Mouse (Mus musculus) cerebellum, postnatal 4 days (tissue): ENCODE measurements around the gene Grb2.
A peak's percentile ranks its signal among the peaks of the same experiment; 100 is the strongest.

Experiments
- DNase-seq, 2 experiments: peaks; one replicate each; pipeline ENCODE4 v3.0.0; 2022; ENCODE audit warnings: low spot score in 2 of 2, mixed read lengths in 1 of 2

The Grb2 gene

DNA sequence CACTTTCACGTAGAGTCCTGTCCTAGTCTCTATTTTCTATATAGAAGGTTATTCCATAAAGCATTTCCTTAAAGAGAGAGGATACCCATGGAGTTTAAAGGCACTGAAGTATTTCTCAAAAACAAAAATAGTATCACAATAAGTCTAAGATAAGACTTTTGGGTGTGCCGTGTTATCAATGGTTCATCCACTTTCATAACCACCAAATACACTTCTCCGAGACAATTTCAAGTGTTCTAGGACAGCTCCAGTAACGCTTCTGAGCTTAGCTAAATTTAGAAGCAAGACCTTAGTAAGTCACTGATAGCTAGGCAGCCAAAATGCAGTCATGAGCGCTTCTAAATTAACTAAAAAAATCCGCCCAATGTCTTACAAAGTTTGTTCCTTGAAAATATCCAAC lies 22.0 kb downstream of the Grb2 start:
- DNase-seq: no peak

DNA sequence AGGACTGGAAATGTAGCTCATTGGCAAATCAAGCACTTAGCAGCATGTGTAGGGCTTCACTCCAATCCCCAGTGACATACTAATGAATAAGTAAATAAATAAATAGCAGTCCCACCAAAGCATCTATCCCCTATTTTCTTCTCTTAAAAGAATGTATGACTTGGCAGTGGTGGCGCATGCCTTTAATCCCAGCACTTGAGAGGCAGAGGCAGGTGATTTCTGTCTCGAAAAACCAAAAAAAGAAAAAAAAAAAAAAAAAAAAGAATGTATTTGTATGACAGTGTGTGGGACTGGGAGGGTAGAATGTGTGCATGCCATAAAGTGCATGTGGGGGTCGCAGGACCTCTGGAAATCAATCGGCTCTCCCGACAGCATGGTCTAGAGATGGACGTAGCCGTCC lies 22.4 kb downstream of the Grb2 start:
- no peak for DNase-seq

DNA sequence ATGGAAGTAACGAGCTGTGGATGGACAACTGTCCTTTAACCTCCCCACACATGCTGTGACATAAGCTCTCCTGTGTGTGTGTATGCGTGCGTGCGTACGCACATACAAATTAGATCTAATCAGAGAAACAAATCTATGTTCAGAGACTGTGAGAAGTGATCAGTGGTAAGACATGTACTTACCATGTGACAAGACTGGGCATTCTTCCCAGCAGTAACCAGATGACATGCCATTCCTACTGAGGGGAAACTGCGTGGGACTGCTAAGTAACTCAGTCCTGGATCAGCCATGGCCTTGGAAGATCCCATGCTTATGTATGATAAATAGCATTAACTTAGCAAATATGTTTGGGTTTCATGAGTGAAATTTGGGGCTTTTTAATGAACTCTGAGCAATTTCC lies 23.5 kb downstream of the Grb2 start:
- no peak for DNase-seq

DNA sequence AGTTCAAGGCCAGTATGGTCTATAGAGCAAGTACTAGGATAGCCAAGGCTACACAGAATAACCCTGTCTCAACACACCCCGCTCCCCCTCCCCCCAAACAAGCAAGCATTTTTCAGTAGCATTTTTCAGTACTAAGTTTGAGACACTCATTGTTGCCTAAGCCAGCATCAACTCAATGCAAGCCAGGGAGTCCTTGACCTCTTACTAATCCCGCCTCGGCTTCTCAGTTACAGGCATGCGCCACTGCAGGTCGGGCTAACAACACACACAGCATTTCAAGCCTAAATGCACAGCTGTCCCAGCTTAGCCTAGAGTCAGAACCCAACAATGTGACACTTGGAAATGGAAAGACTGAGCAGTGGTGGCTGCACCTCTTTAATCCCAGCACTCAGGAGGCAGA lies 25.1 kb downstream of the Grb2 start:
- no peak for DNase-seq

DNA sequence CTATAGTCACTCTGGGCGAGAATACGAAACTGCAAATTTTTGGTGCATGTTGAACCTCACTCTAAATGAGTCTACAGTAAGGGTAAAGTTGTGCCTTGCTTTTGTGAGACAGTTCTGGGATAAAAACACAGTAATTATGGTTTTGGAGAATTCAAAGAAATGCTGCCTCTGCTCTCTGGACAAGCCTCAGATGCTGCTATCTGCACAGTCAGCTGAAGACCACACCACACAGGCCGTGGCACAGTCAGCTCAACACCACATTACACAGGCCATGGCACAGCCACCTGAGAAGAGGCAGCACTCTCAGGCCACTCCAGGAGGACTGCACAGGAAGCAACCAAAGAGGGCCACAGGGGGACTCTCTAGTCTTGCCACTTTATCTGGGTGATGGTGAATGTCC lies 26.0 kb downstream of the Grb2 start:
- no peak for DNase-seq

DNA sequence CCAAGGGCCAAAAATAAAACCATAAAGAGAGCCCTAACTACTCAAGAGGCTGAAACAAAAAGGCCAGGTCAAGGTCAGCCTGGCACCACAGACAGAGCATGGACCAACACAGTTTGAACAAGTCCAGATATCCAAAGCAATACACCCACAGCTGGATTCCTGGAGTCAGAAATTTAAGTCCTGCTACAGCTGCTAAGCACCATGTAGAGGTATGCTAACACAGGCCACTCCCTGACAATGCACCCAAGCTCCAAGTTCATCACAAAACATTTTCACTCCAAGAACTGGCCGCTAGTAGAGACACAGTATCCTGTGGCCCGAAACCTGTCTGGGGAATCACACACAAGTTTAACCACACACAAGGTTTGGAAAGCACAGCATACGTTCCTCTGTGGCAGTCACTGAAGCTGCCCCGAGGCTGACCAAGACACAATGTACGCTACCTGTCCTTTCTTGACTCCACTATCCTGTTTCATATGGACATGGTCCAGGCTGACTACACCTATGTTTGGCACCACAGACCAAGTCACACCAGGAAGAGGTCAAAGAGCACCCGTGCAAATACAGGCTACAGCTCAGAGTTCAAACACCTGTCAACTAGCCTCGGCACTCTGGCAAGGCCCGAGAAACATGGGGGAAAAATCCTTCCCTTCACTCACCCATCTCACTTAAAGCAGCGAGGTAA lies 28.7 kb downstream of the Grb2 start:
- no peak for DNase-seq

DNA sequence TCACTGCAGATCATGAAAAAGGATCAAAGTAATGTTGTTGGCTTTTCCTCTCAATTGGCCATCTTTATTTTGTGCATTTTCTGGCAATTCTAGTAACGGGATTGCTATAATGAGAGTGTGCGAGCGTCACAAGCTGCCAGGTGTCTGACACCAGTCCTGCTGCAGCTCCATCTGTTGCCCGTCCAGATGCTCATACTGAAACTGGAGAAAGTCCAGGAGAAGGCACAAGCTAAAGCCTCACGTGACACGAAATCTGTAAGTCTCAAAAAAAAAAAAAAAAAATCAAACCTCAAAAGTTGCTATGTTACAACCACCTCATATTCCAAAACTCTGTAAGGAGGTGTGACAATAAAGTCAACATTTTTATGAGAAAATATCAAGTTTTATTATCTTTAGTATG lies 29.5 kb downstream of the Grb2 start:
- no peak for DNase-seq

DNA sequence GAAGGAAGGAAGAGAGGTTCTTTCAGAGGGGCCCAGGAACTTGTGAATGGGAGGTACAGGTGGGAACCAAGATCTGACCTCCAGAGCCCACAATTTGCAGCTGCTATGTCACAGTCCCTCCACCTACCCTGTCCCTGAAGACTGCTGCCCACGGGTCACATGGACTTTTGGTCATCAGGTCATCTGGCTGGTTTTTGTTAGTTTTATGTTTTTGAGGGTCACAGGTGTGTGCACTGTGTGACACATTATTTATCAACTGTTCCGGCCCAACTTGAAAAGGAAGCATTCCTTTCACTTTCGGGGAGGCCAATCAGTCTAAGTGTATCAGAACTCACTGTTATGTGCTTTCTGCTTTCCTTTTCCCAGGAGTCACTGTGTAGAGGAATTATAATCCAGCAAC lies 30.9 kb downstream of the Grb2 start:
- no peak for DNase-seq

DNA sequence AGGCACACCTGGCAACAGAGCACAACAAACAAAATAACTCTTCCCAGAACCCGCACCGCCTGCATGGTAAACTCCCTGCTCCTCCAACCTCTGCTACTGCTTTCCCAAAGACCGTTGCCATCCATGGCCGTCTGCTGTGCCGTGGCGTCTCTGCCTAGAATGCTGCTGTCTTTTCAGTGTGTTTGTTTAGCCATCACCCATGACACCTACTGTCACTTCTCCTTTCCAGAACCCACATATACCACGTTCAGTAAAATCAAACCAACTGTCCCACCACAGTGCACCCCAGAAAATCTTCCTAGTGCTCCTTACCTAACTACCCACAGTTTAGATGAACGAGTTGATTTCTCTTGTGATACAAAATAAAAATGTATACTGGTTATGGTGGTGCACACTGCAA lies 31.7 kb downstream of the Grb2 start:
- no peak for DNase-seq

DNA sequence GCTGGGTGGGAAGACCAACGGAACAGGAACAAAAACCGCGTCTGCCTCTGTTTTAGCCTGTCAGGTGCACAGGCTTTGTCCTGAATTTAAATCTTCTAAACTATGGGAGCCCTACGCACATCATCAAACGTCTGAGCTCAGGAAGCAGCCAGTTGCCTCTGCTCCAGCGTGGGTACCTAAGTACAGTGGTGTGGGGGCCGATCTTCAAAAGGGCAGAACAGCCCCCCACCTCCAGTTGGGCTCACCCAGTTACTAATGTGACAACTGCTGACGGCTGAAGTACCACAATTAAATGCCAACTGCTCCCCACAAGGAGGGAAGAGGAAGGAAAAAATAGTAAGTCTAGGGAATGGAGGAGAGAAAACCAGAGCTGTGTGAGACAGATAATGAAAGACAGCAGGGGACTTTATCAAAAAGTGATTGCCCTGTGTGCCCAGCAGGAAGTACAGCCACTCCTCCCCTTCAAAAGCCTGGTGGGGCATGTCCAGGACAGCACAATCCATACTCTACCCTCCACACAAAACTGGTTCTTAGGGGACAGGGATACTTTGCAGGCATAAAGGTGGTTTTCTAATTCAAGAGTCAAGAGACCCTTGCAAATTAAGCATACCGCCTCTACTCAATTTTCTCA lies 34.0 kb downstream of the Grb2 start:
- no peak for DNase-seq

DNA sequence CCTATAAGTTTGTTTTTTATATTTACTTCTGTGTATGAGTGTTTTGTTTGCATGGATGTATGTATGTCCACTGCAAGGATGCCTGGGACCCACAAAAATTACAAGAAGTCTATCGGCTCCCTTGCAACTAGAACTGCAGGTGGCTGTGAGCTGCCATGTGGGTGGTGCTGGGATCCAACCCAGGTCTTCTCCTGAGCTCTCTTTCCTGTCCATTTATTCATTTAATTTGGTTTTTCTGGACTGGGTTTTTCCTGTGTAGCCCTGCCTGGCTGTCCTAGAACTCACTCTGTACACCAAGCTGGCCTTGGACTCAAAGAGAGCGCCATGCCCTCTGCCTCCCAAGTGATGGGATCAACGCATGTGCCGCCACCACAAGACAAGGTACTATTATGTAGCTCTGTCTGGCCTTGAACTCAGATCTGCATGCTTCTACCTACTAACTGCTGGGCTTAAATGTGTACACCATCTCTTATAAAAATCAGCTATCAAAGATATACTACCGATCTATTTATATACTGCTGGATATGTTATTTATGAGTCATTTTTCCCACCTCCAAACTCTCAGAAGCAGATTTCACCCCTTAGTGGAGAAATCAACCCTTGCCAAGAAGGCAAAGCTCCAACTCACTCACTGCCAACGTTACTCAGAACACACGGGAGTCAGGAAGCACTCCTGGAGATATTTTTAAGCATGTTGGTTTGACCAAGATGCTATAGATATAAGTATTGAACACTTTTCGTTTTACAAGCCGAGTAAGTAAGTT lies 34.7 kb downstream of the Grb2 start:
- no peak for DNase-seq

DNA sequence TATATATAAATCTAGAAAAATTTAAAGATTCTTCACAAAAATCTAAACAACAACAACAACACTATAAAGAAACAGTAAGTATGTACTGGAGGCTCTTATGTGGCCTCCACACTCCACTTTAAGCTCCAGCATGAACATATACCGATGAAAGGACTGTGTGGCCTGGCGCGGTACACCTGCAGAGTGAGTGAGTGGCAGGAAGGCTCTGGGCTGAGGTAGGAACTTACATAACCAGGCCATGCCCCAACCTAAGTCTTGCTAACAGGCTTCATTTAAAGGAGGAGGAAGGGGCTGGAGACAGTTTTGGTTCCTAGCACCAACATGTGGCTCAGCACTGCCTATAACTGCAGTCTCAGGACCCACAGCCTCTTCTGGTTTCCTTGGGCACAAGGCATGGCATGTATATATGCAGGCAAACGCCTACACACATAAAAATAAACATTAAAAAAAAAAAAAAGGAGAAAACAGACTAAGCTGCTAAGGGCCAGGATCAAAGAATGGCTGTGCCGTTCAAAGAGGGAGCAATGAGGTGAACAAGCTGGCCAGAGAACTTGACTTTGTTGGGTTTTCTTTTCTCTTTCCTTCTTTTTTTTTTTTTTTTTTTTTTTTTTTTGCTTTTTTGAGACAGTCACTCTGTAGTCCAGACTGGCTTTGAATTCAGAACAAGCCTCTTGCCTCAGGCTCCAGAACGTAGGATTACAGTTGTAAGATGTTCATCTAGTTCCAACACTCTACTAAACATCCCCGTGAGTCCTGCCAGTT lies 36.0 kb downstream of the Grb2 start:
- DNase-seq: no peak

DNA sequence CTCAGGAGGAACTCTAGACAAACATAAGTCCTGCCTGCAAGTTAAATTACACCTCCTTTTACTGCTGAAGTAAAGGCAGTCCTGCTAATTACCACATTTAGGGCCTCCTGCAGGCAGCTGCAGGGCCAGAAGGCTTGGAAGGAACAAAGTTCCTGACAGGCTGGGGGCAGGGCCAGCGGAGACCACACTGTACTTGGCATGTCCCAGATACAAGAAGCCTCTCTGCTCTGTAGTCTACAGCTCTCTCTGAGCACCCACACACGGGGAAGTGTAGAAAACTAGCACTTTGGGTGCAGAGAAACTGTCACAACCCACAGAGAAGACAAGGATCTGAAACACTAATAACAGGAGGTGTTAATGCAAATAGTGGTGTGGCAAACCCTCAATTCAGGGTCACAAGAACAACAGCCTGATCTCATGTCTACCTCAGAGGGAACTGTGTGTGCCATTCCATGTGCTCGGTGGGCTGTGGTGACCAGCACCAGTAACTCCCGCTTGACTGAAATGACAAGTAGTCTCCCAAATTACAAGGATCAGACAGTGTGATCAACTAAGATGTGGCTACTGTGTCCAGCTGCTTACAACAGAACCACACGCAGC lies 37.8 kb downstream of the Grb2 start:
- no peak for DNase-seq

DNA sequence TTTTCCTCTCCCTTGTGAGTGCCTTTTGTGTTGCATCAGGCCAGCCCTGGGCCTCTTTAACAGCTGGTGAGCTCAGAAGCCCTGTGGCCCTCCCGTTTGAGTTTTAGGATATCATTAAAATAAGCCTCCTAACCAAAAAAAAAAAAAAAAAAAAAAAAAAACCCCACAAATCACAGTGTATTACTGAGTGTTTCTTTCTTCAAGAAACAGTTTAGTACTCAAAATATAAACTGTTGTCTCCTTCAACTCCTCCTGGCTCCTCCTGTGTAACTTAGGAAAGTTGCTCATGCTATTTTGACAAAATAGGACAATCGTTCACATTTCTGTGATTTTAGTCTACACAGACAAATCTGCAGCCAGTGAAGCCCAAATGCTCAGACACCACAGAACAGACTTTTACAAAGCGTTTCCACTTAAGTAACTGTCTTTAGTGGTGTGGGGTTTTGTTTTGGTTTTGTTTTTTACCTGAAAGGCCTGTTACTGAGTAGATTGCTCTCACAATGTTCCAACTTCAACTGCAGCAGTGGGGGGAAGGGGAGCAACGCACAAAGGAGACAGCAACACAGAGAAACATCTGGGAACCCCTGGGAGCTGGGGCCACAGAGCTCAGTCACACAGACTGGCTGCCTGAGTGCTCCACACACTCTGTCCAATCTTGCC lies 44.6 kb downstream of the Grb2 start:
- no peak for DNase-seq

DNA sequence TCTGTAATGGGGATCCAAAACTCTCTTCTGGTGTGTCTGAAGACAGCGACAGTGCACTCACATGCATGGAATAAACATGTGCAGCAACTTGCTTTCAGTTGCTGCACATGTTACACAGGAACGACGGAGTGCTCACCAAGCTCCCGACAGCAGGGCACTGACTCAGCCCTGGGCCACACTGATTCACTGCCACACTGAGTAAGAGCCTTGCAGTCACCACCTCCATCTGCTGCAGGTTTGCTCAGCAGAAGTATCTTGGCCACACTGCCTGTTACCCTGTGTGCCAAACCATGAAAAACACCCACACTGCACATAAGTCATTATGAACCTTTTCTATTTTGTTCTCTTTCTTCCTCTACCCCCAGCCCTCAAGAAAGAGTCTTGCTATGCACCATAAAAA lies 48.0 kb downstream of the Grb2 start:
- DNase-seq: no peak

DNA sequence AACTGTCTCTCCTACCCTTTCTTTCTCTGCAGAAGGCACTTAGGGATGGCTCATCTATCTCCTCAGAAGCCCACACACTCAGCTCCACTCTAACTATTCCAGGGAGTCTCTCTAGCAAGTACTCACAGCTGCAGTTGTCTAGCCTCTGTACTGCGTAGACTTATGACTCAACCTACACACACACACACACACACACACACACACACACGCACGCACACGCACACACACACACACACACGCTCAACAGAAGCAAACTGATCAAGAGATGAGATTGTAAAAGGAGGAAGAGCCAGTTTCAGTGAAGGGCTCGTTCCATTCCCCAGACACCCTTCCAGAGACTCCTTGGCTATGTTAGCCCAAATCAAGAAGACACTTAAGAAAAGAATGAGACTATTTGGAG lies 49.9 kb downstream of the Grb2 start:
- DNase-seq: no peak

DNA sequence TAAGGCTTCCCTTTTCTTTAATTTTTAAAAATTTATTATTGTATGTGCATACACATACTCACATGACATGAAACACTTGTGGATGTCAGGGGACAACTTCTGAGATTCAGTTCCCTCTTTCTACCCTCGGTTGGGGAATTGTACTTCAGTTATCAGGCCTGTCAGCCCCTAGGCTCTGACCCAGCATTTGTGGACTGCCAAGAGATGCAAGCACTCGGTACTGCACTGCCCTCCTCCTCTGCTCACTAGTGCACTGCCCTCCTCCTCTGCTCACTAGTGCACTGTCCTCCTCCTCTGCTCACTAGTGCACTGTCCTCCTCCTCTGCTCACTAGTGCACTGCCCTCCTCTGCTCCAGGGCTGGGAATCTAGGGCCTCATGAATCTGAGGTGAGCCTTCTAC lies 54.3 kb downstream of the Grb2 start:
- no peak for DNase-seq

DNA sequence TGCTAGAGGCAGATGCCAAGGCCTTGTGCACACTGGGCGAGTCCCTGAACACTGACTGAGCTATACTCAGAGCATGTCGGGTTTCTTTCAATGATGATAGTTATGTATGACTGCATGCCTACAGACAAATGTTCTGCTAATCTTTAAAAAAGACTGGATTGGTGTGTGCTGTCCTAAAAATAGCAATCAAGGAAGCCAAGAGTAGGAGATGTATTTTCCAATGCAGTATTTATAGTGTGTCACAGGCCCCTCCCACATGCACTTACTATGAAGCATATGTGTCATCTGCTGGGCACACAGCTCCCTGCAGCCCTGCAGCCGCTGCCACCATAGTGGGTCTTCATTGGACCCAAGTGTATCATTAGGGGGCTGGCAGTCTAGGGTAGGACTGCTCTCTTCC lies 55.2 kb downstream of the Grb2 start:
- no peak for DNase-seq

DNA sequence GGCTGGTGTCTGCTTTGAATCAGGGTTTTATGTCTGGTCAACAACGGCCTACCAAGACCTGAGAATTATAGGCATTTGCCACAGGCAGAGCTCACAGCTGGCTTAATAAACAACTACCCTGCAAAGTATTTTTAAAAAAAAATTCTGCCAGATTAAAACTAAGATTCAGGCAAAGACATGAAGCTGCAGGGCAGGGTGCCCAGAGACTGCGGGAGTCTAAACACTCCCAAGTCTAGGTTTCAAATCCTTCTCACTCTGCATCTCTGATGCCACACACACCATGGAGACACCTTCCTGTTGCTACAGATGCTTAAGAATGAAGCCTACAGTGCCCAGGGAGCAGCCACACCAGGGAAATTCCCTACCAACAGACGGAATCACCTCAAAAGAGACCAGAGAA lies 56.7 kb downstream of the Grb2 start:
- no peak for DNase-seq

DNA sequence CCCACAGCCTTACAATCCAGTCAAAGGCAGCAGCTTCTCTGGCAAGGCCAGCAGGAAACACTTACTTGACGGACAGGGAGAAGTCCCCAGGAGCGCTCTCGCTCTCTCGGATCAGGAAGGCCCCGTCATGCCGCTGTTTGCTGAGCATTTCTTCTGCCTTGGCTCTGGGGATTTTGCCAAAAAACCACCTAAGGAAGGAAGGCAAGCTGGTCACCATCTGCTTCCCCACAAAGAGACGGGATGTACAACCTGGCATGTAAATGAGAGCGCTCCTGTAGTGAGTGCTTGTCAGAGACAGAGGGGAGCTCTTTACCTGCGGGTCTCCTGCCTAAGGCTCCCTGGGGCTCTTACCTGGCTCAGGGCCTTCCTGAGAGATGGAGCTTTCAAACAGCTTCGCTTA lies 58.7 kb downstream of the Grb2 start:
- peak in 1 of 2 experiments; percentile 34 for DNase-seq

DNA sequence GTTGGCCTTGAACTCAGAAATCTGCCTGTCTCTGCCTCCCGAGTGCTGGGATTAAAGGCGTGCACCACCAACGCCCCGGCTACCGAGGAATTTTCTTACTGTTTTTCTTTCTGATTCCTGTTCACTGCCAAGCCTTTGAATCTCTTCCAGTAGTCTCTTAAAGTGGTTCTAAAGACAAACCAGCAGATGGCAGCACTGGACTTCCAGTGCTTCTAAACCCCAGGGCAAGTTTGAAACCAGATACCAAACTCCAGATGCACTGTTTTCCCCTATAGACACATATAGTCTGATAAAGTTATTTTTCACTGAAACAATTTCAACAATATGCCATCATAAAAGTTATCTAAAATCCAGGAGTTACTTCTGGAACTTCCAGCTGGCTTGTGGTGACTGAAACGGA lies 60.9 kb downstream of the Grb2 start:
- peak in 1 of 2 experiments; percentile 44 for DNase-seq

DNA sequence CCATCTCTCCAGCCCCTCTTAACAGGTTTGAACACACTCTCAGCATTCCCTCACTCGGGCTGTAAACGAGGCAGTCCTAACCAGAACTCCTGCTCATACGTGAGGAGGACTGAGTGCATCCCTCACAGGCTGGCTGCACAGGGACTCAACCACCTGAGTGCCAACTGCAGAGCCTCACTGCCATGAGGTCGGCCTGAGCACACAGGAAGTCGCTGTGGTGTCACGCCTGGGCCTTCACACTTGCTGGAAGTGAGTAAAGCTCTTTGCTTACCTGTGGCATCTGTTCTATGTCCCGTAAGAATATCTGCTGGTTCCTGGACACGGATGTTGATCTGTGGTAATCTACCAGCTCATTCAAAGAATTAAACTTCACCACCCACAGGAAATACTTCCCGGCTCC lies 62.0 kb downstream of the Grb2 start:
- DNase-seq: no peak
